Mouse (Mus musculus) kidney, adult 2 months (tissue): Measurements from ENCODE around the gene Sacs. TPM values are rescaled to one million over a fixed set of nuclear protein-coding genes. Genes with fewer than 3 reads are reported as not detected.

Experiments
- DNase-seq: peaks from one replicate; pipeline ENCODE4 v3.0.0; 2021
- H3K27ac ChIP-seq: fragments of 200-500 bp; 2 replicates; pipeline ENCODE4 v1.5.1; 2012; ENCODE audit warnings: low read depth, low read length, control low read depth, inconsistent platforms; ENCODE audit not compliant: insufficient read depth
- H3K27me3 ChIP-seq: fragments of 200-500 bp; replicated peaks from 2 replicates; pipeline ENCODE4 v1.6.1; 2012; ENCODE audit warnings: mild to moderate bottlenecking, moderate library complexity, low read length, inconsistent platforms; ENCODE audit not compliant: control insufficient read depth, insufficient read depth
- H3K36me3 ChIP-seq: fragments of 200-500 bp; 2 replicates; pipeline ENCODE4 v1.6.1; 2012; ENCODE audit warnings: mild to moderate bottlenecking, moderate library complexity, low read length, inconsistent platforms; ENCODE audit not compliant: control insufficient read depth, insufficient read depth
- H3K4me1 ChIP-seq: fragments of 200-500 bp; 2 replicates; pipeline ENCODE4 v1.6.1; 2011; ENCODE audit warnings: low read length; ENCODE audit not compliant: control insufficient read depth, insufficient read depth
- H3K4me3 ChIP-seq: fragments of 200-500 bp; 2 replicates; pipeline ENCODE4 v1.5.1; 2011; ENCODE audit warnings: mild to moderate bottlenecking, low read depth, low read length, control low read depth; ENCODE audit not compliant: insufficient read depth
- CTCF ChIP-seq: fragments of 200-500 bp; conservative IDR thresholded peaks from 2 replicates; pipeline ENCODE4 v1.5.1; 2011; ENCODE audit warnings: low read depth, mild to moderate bottlenecking, control low read depth, low read length, moderate library complexity, mixed read lengths; ENCODE audit not compliant: insufficient read depth, insufficient read length
- POLR2A ChIP-seq: fragments of 200-500 bp; IDR thresholded peaks from one replicate; pipeline ENCODE4 v1.6.1; 2011; ENCODE audit warnings: low read depth, low read length, control low read depth
- WGBS: fragments of 180-500 bp; shearing (Covaris S2); methylation state at CpG from one replicate; pipeline ENCODE4 v1.1.7; 2018; 5-methylcytosine and 5-hydroxymethylcytosine counted together
- polyA plus RNA-seq: library from polyadenylated mRNA; depleted of rRNA; stranded (reverse); fragments of >200 nt; gene quantifications from 2 replicates; pipeline ENCODE4 v1.2.3, GENCODE M21; 2012; rRNA removed

Sacs gene
- 0.16 and 0.33 TPM in 2 replicates for polyA plus RNA-seq

- Histone ChIP-seq H3K36me3 (no peaks in the 10 kb centered on the region), H3K27me3 (no peaks in the 10 kb centered on the region; the same call in 1 of the 2 replicates), H3K4me1 (no peaks in the 10 kb centered on the region), H3K27ac (no peak within 1 kb of the TSS), H3K4me3 (peak within 1 kb of the TSS; percentile 9; the same call in 1 of the 2 replicates)
- 9% methylated on average over 23 of the region's 23 CpGs for WGBS
- no peak for TF ChIP-seq POLR2A
- 0 out of 2 replicates have a peak, but pooled peaks have one; percentile 3 for TF ChIP-seq CTCF
- no peak for DNase-seq
Observed at GRCm38 (mm10) chr14:61137994-61138726, at the start of gene Sacs. Sacs (plus strand) TSS chr14:61138457.

- H3K27me3 ChIP-seq, result no peaks in the 10 kb centered on the region
- no peaks in the 10 kb centered on the region for H3K4me1 ChIP-seq
- H3K4me3 ChIP-seq, result no peak overlapping the region
- H3K27ac ChIP-seq, result no peak overlapping the region
- no peaks in the 10 kb centered on the region for H3K36me3 ChIP-seq
- DNase-seq, result no peak
- TF ChIP-seq POLR2A, result no peak
- no peak for TF ChIP-seq CTCF
- 84% methylated on average over 5 of the region's 5 CpGs for WGBS
Observed at GRCm38 (mm10) chr14:61090955-61091354, 47.3 kb upstream of the Sacs start.

- no peaks in the 10 kb centered on the region for H3K36me3 ChIP-seq
- 92% methylated on average over 3 of the region's 3 CpGs for WGBS
- TF ChIP-seq CTCF (no peak), POLR2A (no peak)
- H3K4me3 ChIP-seq, result no peak overlapping the region
- no peak overlapping the region for H3K27ac ChIP-seq
- no peaks in the 10 kb centered on the region for H3K4me1 ChIP-seq
- DNase-seq, result no peak
- H3K27me3 ChIP-seq, result no peaks in the 10 kb centered on the region
Observed at GRCm38 (mm10) chr14:61092073-61092472, 46.2 kb upstream of the Sacs start.

- TF ChIP-seq POLR2A (no peak), CTCF (no peak)
- H3K4me3 ChIP-seq, result no peak overlapping the region
- no peaks in the 10 kb centered on the region for H3K36me3 ChIP-seq
- no peak overlapping the region for H3K27ac ChIP-seq
- H3K4me1 ChIP-seq, result no peaks in the 10 kb centered on the region
- H3K27me3 ChIP-seq, result no peaks in the 10 kb centered on the region
- no peak for DNase-seq
- WGBS, result 71% methylated on average over 12 of the region's 12 CpGs
Observed at GRCm38 (mm10) chr14:61097974-61098625, 40.2 kb upstream of the Sacs start.

- Histone ChIP-seq H3K4me3 (no peak overlapping the region), H3K27ac (no peak overlapping the region), H3K36me3 (no peaks in the 10 kb centered on the region), H3K27me3 (no peaks in the 10 kb centered on the region), H3K4me1 (no peaks in the 10 kb centered on the region)
- TF ChIP-seq POLR2A (no peak), CTCF (no peak)
- no peak for DNase-seq
- WGBS, result 91% methylated on average over 6 of the region's 6 CpGs
Observed at GRCm38 (mm10) chr14:61100736-61101135, 37.5 kb upstream of the Sacs start.

GRCm38 (mm10) chr14:61106404-61106803 is 31.9 kb upstream of the Sacs start:
- no peak overlapping the region for H3K27ac ChIP-seq
- H3K27me3 ChIP-seq, result no peaks in the 10 kb centered on the region
- no peak for DNase-seq
- no peaks in the 10 kb centered on the region for H3K4me1 ChIP-seq
- no peak overlapping the region for H3K4me3 ChIP-seq
- 74% methylated on average over 8 of the region's 8 CpGs for WGBS
- H3K36me3 ChIP-seq, result no peaks in the 10 kb centered on the region
- no peak for TF ChIP-seq POLR2A
- TF ChIP-seq CTCF, result no peak

- H3K4me3 ChIP-seq, result no peak overlapping the region
- TF ChIP-seq CTCF (no peak), POLR2A (no peak)
Observed at GRCm38 (mm10) chr14:61108625-61109024, 29.6 kb upstream of the Sacs start.

More at GRCm38 (mm10) chr14:61108625-61109024, 29.6 kb upstream of the Sacs start:
- DNase-seq, result no peak
- 96% methylated on average over 2 of the region's 2 CpGs for WGBS
- H3K36me3 ChIP-seq, result no peaks in the 10 kb centered on the region
- H3K4me1 ChIP-seq, result no peaks in the 10 kb centered on the region
- H3K27ac ChIP-seq, result no peak overlapping the region
- no peaks in the 10 kb centered on the region for H3K27me3 ChIP-seq
